14 mouse cellular contexts compared by ENCODE assay signal in the genomic region with DNA sequence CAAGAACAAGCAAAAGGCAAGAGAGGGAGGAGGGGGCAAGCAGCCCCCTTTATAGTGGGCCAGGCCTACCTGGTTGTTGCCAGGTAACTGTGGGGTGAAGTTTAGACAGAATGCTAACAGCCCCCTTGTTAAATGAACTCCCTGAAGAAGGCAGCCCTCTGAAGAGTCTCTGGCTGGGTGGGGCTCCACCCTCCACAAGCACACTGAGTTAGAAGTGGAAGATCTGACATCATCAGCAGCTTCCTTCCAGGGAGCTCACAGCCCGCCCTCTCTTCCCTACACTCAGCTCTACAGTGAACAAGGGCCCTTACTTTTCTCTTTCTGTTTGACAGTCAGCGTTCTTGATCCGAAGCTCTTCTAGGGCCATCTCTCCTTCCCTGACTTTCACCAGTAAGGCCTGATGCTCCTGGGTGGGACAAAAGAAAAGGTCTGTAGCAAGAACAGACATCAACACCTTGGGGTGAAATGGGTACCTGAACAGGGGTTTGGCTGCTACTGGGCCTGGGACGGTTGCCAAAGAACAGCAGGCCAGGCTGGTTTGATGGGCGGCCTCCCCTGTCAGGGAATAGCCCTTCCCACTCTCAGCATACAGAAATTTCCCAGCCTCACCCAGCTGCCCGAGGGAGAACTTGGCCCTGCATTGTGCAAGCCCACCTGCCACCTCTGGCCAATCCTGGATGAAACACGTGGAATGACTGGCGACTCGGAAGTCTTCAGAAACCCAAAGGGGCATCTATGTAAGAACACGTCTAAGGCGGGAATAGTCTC. TPM values are rescaled to one million over a fixed set of nuclear protein-coding genes. Genes with fewer than 3 reads are reported as not detected.
DNase-seq lines count a peak whose midpoint lies in the region; ATAC-seq and TF ChIP-seq lines count a peak whose summit lies in the region.
"Had no signal": no experiment of that assay in that cellular context is flagged by ENCODE, and none has a peak within 500 bp of the region (broad histone marks: within the 10 kb centered on the region; RNA-seq: fewer than 3 reads in every experiment).

No protein-coding gene starts in this region.

- DNase-seq in embryonic facial prominence, embryonic 14.5 days (ENCODE audit: low spot score) = peak; percentile 49
- DNase-seq in embryonic facial prominence, embryonic 10.5 days (ENCODE audit: low spot score) = no peak
- peak; percentile 37 for DNase-seq in heart, adult 8-10 months (ENCODE audit: low spot score)
- DNase-seq in liver = peak; percentile 56
- peak; percentile 74 for DNase-seq in lung, postnatal 25 days (ENCODE audit: low spot score)
- no peak for DNase-seq in left cerebral cortex, adult 18-20 months (ENCODE audit: low spot score in 2 of 2)
- DNase-seq in kidney, adult 2 months = no peak
- no peak for DNase-seq in right cerebral cortex, adult 18-20 months
- DNase-seq: gastrocnemius, postnatal 36 days; kidney, adult 11 months had no signal

- H3K9me3 ChIP-seq in embryonic facial prominence, embryonic 14.5 days (ENCODE audit: control insufficient read depth, low read length) = no peaks in the 10 kb centered on the region
- H3K9me3 ChIP-seq in embryonic facial prominence, embryonic 10.5 days = no peaks in the 10 kb centered on the region
- H3K9me3 ChIP-seq: embryonic facial prominence, embryonic 12.5 days had no signal

- H3K4me3 ChIP-seq in embryonic facial prominence, embryonic 14.5 days (ENCODE audit: low read depth, low read length) = no peak overlapping the region
- no peak overlapping the region for H3K4me3 ChIP-seq in embryonic facial prominence, embryonic 10.5 days
- no peak overlapping the region for H3K4me3 ChIP-seq in kidney, adult 2 months (ENCODE audit: insufficient read depth, low read depth, low read length)
- H3K4me3 ChIP-seq: embryonic facial prominence, embryonic 12.5 days; left cerebral cortex, adult 2 months had no signal

- peak; percentile 63; the same call in 1 of the 2 replicates for ATAC-seq in embryonic facial prominence, embryonic 14.5 days (ENCODE audit: low read depth)

- H3K4me1 ChIP-seq in embryonic facial prominence, embryonic 14.5 days (ENCODE audit: control insufficient read depth, insufficient read depth, low read length) = no peaks in the 10 kb centered on the region
- H3K4me1 ChIP-seq in embryonic facial prominence, embryonic 10.5 days = no peaks in the 10 kb centered on the region
- no peaks in the 10 kb centered on the region for H3K4me1 ChIP-seq in kidney, adult 2 months (ENCODE audit: control insufficient read depth, insufficient read depth, low read length)
- H3K4me1 ChIP-seq: embryonic facial prominence, embryonic 12.5 days had no signal

- TF ChIP-seq CTCF in kidney, adult 2 months (conservative IDR thresholded peaks at IDR 0.05; ENCODE audit: insufficient read depth, insufficient read length, low read depth, low read length) = no peak

- WGBS in embryonic facial prominence, embryonic 14.5 days = 73% methylated on average over 11 of the region's 11 CpGs
- WGBS in embryonic facial prominence, embryonic 10.5 days = 87% methylated on average over 11 of the region's 11 CpGs
- WGBS in kidney, adult 2 months = 82% methylated on average over 11 of the region's 11 CpGs

- H3K36me3 ChIP-seq in embryonic facial prominence, embryonic 14.5 days (ENCODE audit: control insufficient read depth, insufficient read depth, low read length) = no peaks in the 10 kb centered on the region
- no peaks in the 10 kb centered on the region for H3K36me3 ChIP-seq in embryonic facial prominence, embryonic 10.5 days (replicated peaks)
- H3K36me3 ChIP-seq in kidney, adult 2 months (ENCODE audit: control insufficient read depth, insufficient read depth, low read length) = peaks cover 1% of the 10 kb centered on the region; the same call in 1 of the 2 replicates
- H3K36me3 ChIP-seq: embryonic facial prominence, embryonic 12.5 days had no signal

- TF ChIP-seq POLR2A in kidney, adult 2 months (IDR thresholded peaks at IDR 0.05; ENCODE audit: low read depth, low read length) = no peak

- no peak overlapping the region for H3K27ac ChIP-seq in embryonic facial prominence, embryonic 14.5 days (replicated peaks; ENCODE audit: low read depth, low read length)
- H3K27ac ChIP-seq in embryonic facial prominence, embryonic 10.5 days (replicated peaks) = no peak overlapping the region
- no peak overlapping the region for H3K27ac ChIP-seq in kidney, adult 2 months (ENCODE audit: insufficient read depth, low read depth, low read length)
- H3K27ac ChIP-seq: embryonic facial prominence, embryonic 12.5 days; left cerebral cortex, adult 2 months had no signal

- no peaks in the 10 kb centered on the region for H3K27me3 ChIP-seq in embryonic facial prominence, embryonic 14.5 days (replicated peaks; ENCODE audit: control insufficient read depth, insufficient read depth, low read length)
- H3K27me3 ChIP-seq in embryonic facial prominence, embryonic 10.5 days (replicated peaks; ENCODE audit: low read depth, poor library complexity, severe bottlenecking) = no peaks in the 10 kb centered on the region
- H3K27me3 ChIP-seq in kidney, adult 2 months (replicated peaks; ENCODE audit: control insufficient read depth, insufficient read depth, low read length) = no peaks in the 10 kb centered on the region
- H3K27me3 ChIP-seq: embryonic facial prominence, embryonic 12.5 days had no signal

- no peak overlapping the region for H3K9ac ChIP-seq in embryonic facial prominence, embryonic 14.5 days (ENCODE audit: low read depth, low read length)
- H3K9ac ChIP-seq: embryonic facial prominence, embryonic 12.5 days had no signal

- no peak overlapping the region for H3K4me2 ChIP-seq in embryonic facial prominence, embryonic 14.5 days (ENCODE audit: low read depth, low read length)
- H3K4me2 ChIP-seq: embryonic facial prominence, embryonic 12.5 days had no signal

RNA-seq across cellular contexts. Expression of gene Gm10972, which starts 21.0 kb away (rescaled TPM):
- not detected in 2 replicates for polyA plus RNA-seq in embryonic facial prominence, embryonic 14.5 days (2014; fragmentation: Nextera tagmentation; extraction: Ambion mirVana)
- polyA plus RNA-seq in embryonic facial prominence, embryonic 10.5 days (2016; fragmentation: Nextera tagmentation; extraction: Ambion mirVana) = not detected in 2 replicates
- total RNA-seq in heart, adult 8-10 months (2022) = not detected
- not detected for total RNA-seq in left cerebral cortex, adult 18-20 months (2021)
- not detected in 2 replicates for polyA plus RNA-seq in kidney, adult 2 months (2012; rRNA removed)
- total RNA-seq: gastrocnemius, postnatal 36 days; left cerebral cortex, adult 2 months; midbrain, postnatal 0 days had no signal
- polyA plus RNA-seq: brain, embryonic 14.5 days; embryonic facial prominence, embryonic 12.5 days; midbrain, postnatal 0 days had no signal

RNA-seq across cellular contexts. Expression of gene Tuft1, which starts 36.7 kb away (rescaled TPM):
- polyA plus RNA-seq in embryonic facial prominence, embryonic 14.5 days (2014; fragmentation: Nextera tagmentation; extraction: Ambion mirVana) = 10.6 TPM in 2 replicates
- polyA plus RNA-seq in embryonic facial prominence, embryonic 10.5 days (2016; fragmentation: Nextera tagmentation; extraction: Ambion mirVana) = 4.2 and 4.7 TPM in 2 replicates
- total RNA-seq in heart, adult 8-10 months (2022) = 1 to 10 TPM; 2.1 to 3.5 (median 2.4) TPM
- total RNA-seq in left cerebral cortex, adult 18-20 months (2021) = 1 to 10 TPM; 2.5 to 2.8 TPM
- 15.3 and 15.9 TPM in 2 replicates for polyA plus RNA-seq in kidney, adult 2 months (2012; rRNA removed)

RNA-seq across cellular contexts. Expression of gene Snx27, which starts 39.4 kb away (rescaled TPM):
- 33.6 and 33.9 TPM in 2 replicates for polyA plus RNA-seq in embryonic facial prominence, embryonic 14.5 days (2014; fragmentation: Nextera tagmentation; extraction: Ambion mirVana)
- 39.3 and 40.7 TPM in 2 replicates for polyA plus RNA-seq in embryonic facial prominence, embryonic 10.5 days (2016; fragmentation: Nextera tagmentation; extraction: Ambion mirVana)
- 10 to 100 TPM; 24.8 to 29.0 (median 27.0) TPM for total RNA-seq in heart, adult 8-10 months (2022)
- total RNA-seq in left cerebral cortex, adult 18-20 months (2021) = 100 to 1,000 TPM; 106 TPM
- polyA plus RNA-seq in kidney, adult 2 months (2012; rRNA removed) = 14.3 and 16.4 TPM in 2 replicates

Comparison
In these comparisons a context has a peak if more than half of its experiments do, and no peak if none do; other contexts are left out.
1. DNase-seq: peak in embryonic facial prominence, embryonic 14.5 days (single experiment), heart, adult 8-10 months (single experiment), liver (single experiment) and lung, postnatal 25 days (single experiment); none in embryonic facial prominence, embryonic 10.5 days (single experiment), left cerebral cortex, adult 18-20 months (0 of 2), kidney, adult 2 months (single experiment) and right cerebral cortex, adult 18-20 months (single experiment).